Mouse (Mus musculus): ENCODE measurements around the gene Gpatch3. TPM values are rescaled to one million over a fixed set of nuclear protein-coding genes. Genes with fewer than 3 reads are reported as not detected.

The Gpatch3 gene
- 10 to 100 TPM; 13.4 to 13.7 TPM for polyA plus RNA-seq (2017; shearing (Covaris generic))

GRCm38 (mm10) chr4:133574070-133574842 lies at the start of gene Gpatch3:
Gene Gpatch3 (plus strand): TSS chr4:133574745.

GRCm38 (mm10) chr4:133545272-133546231 lies 29.0 kb upstream of the Gpatch3 start, which contains the start of gene Nudc:
Gene Nudc (minus strand): TSS chr4:133545996.

GRCm38 (mm10) chr4:133552768-133553447 lies 21.6 kb upstream of the Gpatch3 start, which contains the start of gene Nr0b2:
Gene Nr0b2 (plus strand): TSS chr4:133553376.

GRCm38 (mm10) chr4:133584059-133584951 lies 9.8 kb downstream of the Gpatch3 start, which contains the start of gene Gpn2:
Gene Gpn2 (plus strand): TSS chr4:133584362.

GRCm38 (mm10) chr4:133601721-133602218 lies 27.2 kb downstream of the Gpatch3 start, which contains the start of gene Sfn:
Gene Sfn (minus strand): TSS chr4:133602168.

Other genes starting within 250 kb of the Gpatch3 start
- gene Wdtc1, start 221.3 kb upstream of the Gpatch3 start, polyA plus RNA-seq (2017; shearing (Covaris generic)) = 1 to 10 TPM; 4.4 to 5.4 TPM
- gene Slc9a1, start 205.0 kb upstream of the Gpatch3 start, polyA plus RNA-seq (2017; shearing (Covaris generic)) = 10 to 100 TPM; 17.9 to 19.7 TPM
- not detected for gene Tent5b, start 94.6 kb upstream of the Gpatch3 start, polyA plus RNA-seq (2017; shearing (Covaris generic))
- gene Trnp1, start 76.2 kb upstream of the Gpatch3 start, polyA plus RNA-seq (2017; shearing (Covaris generic)) = 10 to 100 TPM in 1 of 2 experiments, not detected in 1; 13.8 TPM
- gene Kdf1, start 55.8 kb upstream of the Gpatch3 start, polyA plus RNA-seq (2017; shearing (Covaris generic)) = 1 to 10 TPM in 1 of 2 experiments, under 1 TPM in 1; 0.65 to 1.5 TPM
- gene Nudc, start 28.7 kb upstream of the Gpatch3 start, polyA plus RNA-seq (2017; shearing (Covaris generic)) = 100 to 1,000 TPM; 134 to 152 TPM
- gene Nr0b2, start 21.4 kb upstream of the Gpatch3 start, polyA plus RNA-seq (2017; shearing (Covaris generic)) = not detected
- gene Gpn2, start 9.6 kb downstream of the Gpatch3 start, polyA plus RNA-seq (2017; shearing (Covaris generic)) = 10 to 100 TPM; 24.1 to 26.2 TPM
- gene Sfn, start 27.4 kb downstream of the Gpatch3 start, polyA plus RNA-seq (2017; shearing (Covaris generic)) = 10 to 100 TPM; 19.5 to 20.1 TPM
- 100 to 1,000 TPM; 219 to 276 TPM for gene Zdhhc18, start 75.4 kb downstream of the Gpatch3 start, polyA plus RNA-seq (2017; shearing (Covaris generic))
- 10 to 100 TPM; 20.2 to 25.7 TPM for gene Pigv, start 97.9 kb downstream of the Gpatch3 start, polyA plus RNA-seq (2017; shearing (Covaris generic))
- gene Arid1a, start 182.0 kb downstream of the Gpatch3 start, polyA plus RNA-seq (2017; shearing (Covaris generic)) = 10 to 100 TPM; 32.1 to 44.6 TPM